Mouse (Mus musculus): ENCODE results near the gene Apbb1ip.

GRCm38 (mm10) chr2:22760452-22760851 is 13.4 kb upstream of the Apbb1ip start:
- TF ChIP-seq CTCF (IDR thresholded peaks at IDR 0.05; ENCODE audit: borderline replicate concordance, extremely low read depth, insufficient read depth, insufficient read length) (no peak), POLR2A (IDR thresholded peaks at IDR 0.05; ENCODE audit: borderline replicate concordance, extremely low read depth, insufficient read depth, insufficient read length, poor library complexity, severe bottlenecking) (no peak)

Measured in brain, embryonic 14.5 days (tissue).